In genomic region chr7:128422491-128422890, GRCm38 (mm10) we compare ENCODE assay signal across 14 mouse cellular contexts.
"Had no signal": no experiment of that assay in that cellular context is flagged by ENCODE, and none has a peak within 500 bp of the region (broad histone marks: within the 10 kb centered on the region; RNA-seq: fewer than 3 reads in every experiment).

No protein-coding gene starts in this region.

- DNase-seq: lung, adult 18-20 months; lung, embryonic 14.5 days; lung, postnatal 10 days; lung, postnatal 4 days; midbrain, embryonic 14.5 days; right cerebral cortex, postnatal 14 days; thymus, adult 2 months; thymus, postnatal 25 days; thymus, postnatal 4 days had no signal

- H3K9me3 ChIP-seq: midbrain, embryonic 10.5 days; midbrain, embryonic 12.5 days; neural tube, embryonic 12.5 days; stomach, embryonic 15.5 days had no signal

- H3K27ac ChIP-seq: midbrain, embryonic 10.5 days; midbrain, embryonic 12.5 days; neural tube, embryonic 12.5 days; stomach, embryonic 15.5 days; stomach, postnatal 0 days had no signal

- H3K4me3 ChIP-seq: midbrain, embryonic 10.5 days; midbrain, embryonic 12.5 days; neural tube, embryonic 12.5 days; stomach, embryonic 15.5 days had no signal

- H3K36me3 ChIP-seq: midbrain, embryonic 10.5 days; midbrain, embryonic 12.5 days; neural tube, embryonic 12.5 days; stomach, embryonic 15.5 days had no signal
